Mouse (Mus musculus): ENCODE data around the gene Tigit. TPM values are rescaled to one million over a fixed set of nuclear protein-coding genes. Genes with fewer than 3 reads are reported as not detected.

The Tigit gene
- polyA plus RNA-seq, 1 experiment from 2014 or later, result not detected

GRCm38 (mm10) chr16:43700575-43700974 is 36.6 kb upstream of the Tigit start:
- Histone ChIP-seq H3K4me1 (ENCODE audit: control insufficient read depth, insufficient read depth, low read length) (no peaks in the 10 kb centered on the region), H3K9me3 (ENCODE audit: control insufficient read depth, low read length) (no peaks in the 10 kb centered on the region), H3K9ac (replicated peaks; ENCODE audit: low read length) (no peak overlapping the region), H3K36me3 (ENCODE audit: control insufficient read depth, insufficient read depth, low read length) (no peaks in the 10 kb centered on the region), H3K4me3 (replicated peaks; ENCODE audit: low read depth, low read length) (no peak overlapping the region), H3K27me3 (ENCODE audit: control insufficient read depth, insufficient read depth, low read length) (no peaks in the 10 kb centered on the region), H3K4me2 (ENCODE audit: low read length) (no peak overlapping the region), H3K27ac (replicated peaks; ENCODE audit: low read depth, low read length) (no peak overlapping the region)
- DNase-seq (no peak), ATAC-seq (ENCODE audit: low FRiP score, low TSS enrichment) (no peak)
- WGBS, result 92% methylated on average over 8 of the region's 8 CpGs

DNA sequence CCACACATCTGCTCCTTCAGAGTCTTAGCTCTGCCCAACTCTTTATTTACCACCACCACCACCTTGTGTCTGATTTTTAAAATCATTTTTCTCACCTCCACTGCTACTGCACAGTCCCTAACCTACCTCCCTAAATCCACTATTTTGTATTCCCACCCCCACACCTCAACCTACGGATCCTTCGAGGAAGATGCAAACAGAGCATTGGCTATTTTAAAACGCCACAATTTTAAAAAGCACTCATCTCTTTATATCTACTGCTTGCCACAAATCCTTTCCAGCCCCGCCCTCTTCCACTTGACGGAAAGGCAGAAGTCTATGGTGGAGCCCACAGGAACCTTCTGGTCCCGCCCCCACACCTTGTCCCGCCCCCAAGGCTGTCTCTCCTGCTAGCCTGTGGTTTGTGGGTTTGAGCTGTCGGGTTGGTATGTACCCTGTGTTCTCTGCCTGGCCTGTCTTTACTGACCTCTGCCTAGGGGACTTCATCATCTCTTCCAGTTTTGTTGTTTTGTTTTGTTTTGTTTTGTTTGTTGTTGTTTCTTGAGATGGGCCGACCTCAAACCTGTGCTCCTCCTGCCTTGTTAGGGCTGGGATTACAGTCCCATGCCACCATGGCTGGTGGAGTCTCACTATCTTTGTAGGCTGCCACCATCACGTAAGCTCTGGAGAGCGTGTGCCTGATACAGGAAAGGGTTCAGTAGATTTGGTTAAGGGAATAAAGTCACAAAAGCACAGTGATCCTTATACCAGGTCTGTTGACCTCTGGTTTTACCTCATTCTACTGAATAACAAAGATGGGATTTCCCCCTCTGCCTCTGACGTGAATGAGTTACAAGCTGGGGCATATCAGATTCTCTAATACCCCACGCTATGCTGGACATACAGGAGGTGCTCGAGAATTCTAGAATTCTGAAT is 35.0 kb upstream of the Tigit start:
- WGBS, result 85% methylated on average over 14 of the region's 14 CpGs
- no peak for DNase-seq
- no peak overlapping the region for H3K4me3 ChIP-seq (replicated peaks; ENCODE audit: low read depth, low read length)
- no peaks in the 10 kb centered on the region for H3K36me3 ChIP-seq (ENCODE audit: control insufficient read depth, insufficient read depth, low read length)
- no peak overlapping the region for H3K27ac ChIP-seq (replicated peaks; ENCODE audit: low read depth, low read length)
- H3K9ac ChIP-seq (replicated peaks; ENCODE audit: low read length), result no peak overlapping the region
- no peaks in the 10 kb centered on the region for H3K27me3 ChIP-seq (ENCODE audit: control insufficient read depth, insufficient read depth, low read length)
- H3K4me1 ChIP-seq (ENCODE audit: control insufficient read depth, insufficient read depth, low read length), result no peaks in the 10 kb centered on the region
- no peak for ATAC-seq (ENCODE audit: low FRiP score, low TSS enrichment)
- H3K4me2 ChIP-seq (ENCODE audit: low read length), result no peak overlapping the region
- H3K9me3 ChIP-seq (ENCODE audit: control insufficient read depth, low read length), result no peaks in the 10 kb centered on the region

- H3K27me3 ChIP-seq (ENCODE audit: control insufficient read depth, insufficient read depth, low read length), result no peaks in the 10 kb centered on the region
- no peak overlapping the region for H3K4me2 ChIP-seq (ENCODE audit: low read length)
- H3K4me3 ChIP-seq (replicated peaks; ENCODE audit: low read depth, low read length), result no peak overlapping the region
- no peaks in the 10 kb centered on the region for H3K36me3 ChIP-seq (ENCODE audit: control insufficient read depth, insufficient read depth, low read length)
- no peaks in the 10 kb centered on the region for H3K9me3 ChIP-seq (ENCODE audit: control insufficient read depth, low read length)
- no peak overlapping the region for H3K9ac ChIP-seq (replicated peaks; ENCODE audit: low read length)
- 91% methylated on average over 7 of the region's 7 CpGs for WGBS
- DNase-seq (no peak), ATAC-seq (ENCODE audit: low FRiP score, low TSS enrichment) (no peak)
- no peaks in the 10 kb centered on the region for H3K4me1 ChIP-seq (ENCODE audit: control insufficient read depth, insufficient read depth, low read length)
- no peak overlapping the region for H3K27ac ChIP-seq (replicated peaks; ENCODE audit: low read depth, low read length)
These were observed 33.8 kb upstream of the Tigit start for GRCm38 (mm10) chr16:43697772-43698171.

DNA sequence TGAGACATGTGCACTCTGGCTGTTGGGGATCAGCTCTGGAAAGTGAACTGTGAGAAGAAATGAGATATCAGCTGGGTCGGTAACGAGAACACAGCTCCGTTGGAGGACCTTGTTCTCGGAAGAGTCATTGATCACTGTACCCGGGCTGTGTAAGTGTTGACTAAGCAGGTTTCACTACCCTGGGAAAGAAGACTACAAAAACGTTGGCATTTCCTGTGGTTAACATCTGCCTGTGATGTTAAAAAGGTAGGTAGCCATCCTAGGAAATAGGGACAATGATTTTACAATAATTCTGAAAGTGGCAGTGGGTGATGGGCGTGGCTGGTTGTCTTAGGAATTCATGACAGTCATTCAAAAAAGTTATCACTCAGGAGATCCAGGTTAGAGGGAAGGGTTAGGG is 31.9 kb upstream of the Tigit start:
- Histone ChIP-seq H3K4me2 (ENCODE audit: low read length) (no peak overlapping the region), H3K27ac (replicated peaks; ENCODE audit: low read depth, low read length) (no peak overlapping the region), H3K9ac (replicated peaks; ENCODE audit: low read length) (no peak overlapping the region), H3K27me3 (ENCODE audit: control insufficient read depth, insufficient read depth, low read length) (no peaks in the 10 kb centered on the region), H3K9me3 (ENCODE audit: control insufficient read depth, low read length) (no peaks in the 10 kb centered on the region), H3K4me1 (ENCODE audit: control insufficient read depth, insufficient read depth, low read length) (no peaks in the 10 kb centered on the region), H3K4me3 (replicated peaks; ENCODE audit: low read depth, low read length) (no peak overlapping the region), H3K36me3 (ENCODE audit: control insufficient read depth, insufficient read depth, low read length) (no peaks in the 10 kb centered on the region)
- 86% methylated on average over 7 of the region's 7 CpGs for WGBS
- DNase-seq, result no peak
- ATAC-seq (ENCODE audit: low FRiP score, low TSS enrichment), result no peak

- no peak overlapping the region for H3K27ac ChIP-seq (replicated peaks; ENCODE audit: low read depth, low read length)
- H3K36me3 ChIP-seq (ENCODE audit: control insufficient read depth, insufficient read depth, low read length), result no peaks in the 10 kb centered on the region
- DNase-seq (no peak), ATAC-seq (ENCODE audit: low FRiP score, low TSS enrichment) (no peak)
- no peak overlapping the region for H3K4me2 ChIP-seq (ENCODE audit: low read length)
- H3K27me3 ChIP-seq (ENCODE audit: control insufficient read depth, insufficient read depth, low read length), result no peaks in the 10 kb centered on the region
- 95% methylated on average over 11 of the region's 11 CpGs for WGBS
- no peaks in the 10 kb centered on the region for H3K9me3 ChIP-seq (ENCODE audit: control insufficient read depth, low read length)
- H3K4me3 ChIP-seq (replicated peaks; ENCODE audit: low read depth, low read length), result no peak overlapping the region
- no peak overlapping the region for H3K9ac ChIP-seq (replicated peaks; ENCODE audit: low read length)
- H3K4me1 ChIP-seq (ENCODE audit: control insufficient read depth, insufficient read depth, low read length), result no peaks in the 10 kb centered on the region
These were observed 30.2 kb upstream of the Tigit start for GRCm38 (mm10) chr16:43694104-43694503.

- Histone ChIP-seq H3K9me3 (ENCODE audit: control insufficient read depth, low read length) (no peaks in the 10 kb centered on the region), H3K27me3 (ENCODE audit: control insufficient read depth, insufficient read depth, low read length) (no peaks in the 10 kb centered on the region), H3K4me3 (replicated peaks; ENCODE audit: low read depth, low read length) (no peak overlapping the region), H3K9ac (replicated peaks; ENCODE audit: low read length) (no peak overlapping the region), H3K4me1 (ENCODE audit: control insufficient read depth, insufficient read depth, low read length) (no peaks in the 10 kb centered on the region), H3K36me3 (ENCODE audit: control insufficient read depth, insufficient read depth, low read length) (no peaks in the 10 kb centered on the region), H3K4me2 (ENCODE audit: low read length) (no peak overlapping the region), H3K27ac (replicated peaks; ENCODE audit: low read depth, low read length) (no peak overlapping the region)
- ATAC-seq (ENCODE audit: low FRiP score, low TSS enrichment) (no peak), DNase-seq (no peak)
- 97% methylated on average over 4 of the region's 4 CpGs for WGBS
These were observed 28.7 kb upstream of the Tigit start for GRCm38 (mm10) chr16:43692611-43693010.

GRCm38 (mm10) chr16:43691741-43692140 is 27.8 kb upstream of the Tigit start:
- H3K27me3 ChIP-seq (ENCODE audit: control insufficient read depth, insufficient read depth, low read length), result no peaks in the 10 kb centered on the region
- no peaks in the 10 kb centered on the region for H3K36me3 ChIP-seq (ENCODE audit: control insufficient read depth, insufficient read depth, low read length)
- no peak overlapping the region for H3K4me3 ChIP-seq (replicated peaks; ENCODE audit: low read depth, low read length)
- ATAC-seq (ENCODE audit: low FRiP score, low TSS enrichment) (no peak), DNase-seq (no peak)
- 99% methylated on average over 5 of the region's 5 CpGs for WGBS
- H3K9me3 ChIP-seq (ENCODE audit: control insufficient read depth, low read length), result no peaks in the 10 kb centered on the region
- no peak overlapping the region for H3K4me2 ChIP-seq (ENCODE audit: low read length)
- no peaks in the 10 kb centered on the region for H3K4me1 ChIP-seq (ENCODE audit: control insufficient read depth, insufficient read depth, low read length)
- H3K27ac ChIP-seq (replicated peaks; ENCODE audit: low read depth, low read length), result no peak overlapping the region
- H3K9ac ChIP-seq (replicated peaks; ENCODE audit: low read length), result no peak overlapping the region

- H3K9ac ChIP-seq (replicated peaks; ENCODE audit: low read length), result no peak overlapping the region
- H3K27me3 ChIP-seq (ENCODE audit: control insufficient read depth, insufficient read depth, low read length), result no peaks in the 10 kb centered on the region
- H3K4me1 ChIP-seq (ENCODE audit: control insufficient read depth, insufficient read depth, low read length), result no peaks in the 10 kb centered on the region
- 88% methylated on average over 2 of the region's 2 CpGs for WGBS
- H3K4me2 ChIP-seq (ENCODE audit: low read length), result no peak overlapping the region
- ATAC-seq (ENCODE audit: low FRiP score, low TSS enrichment) (no peak), DNase-seq (no peak)
- H3K9me3 ChIP-seq (ENCODE audit: control insufficient read depth, low read length), result no peaks in the 10 kb centered on the region
- H3K4me3 ChIP-seq (replicated peaks; ENCODE audit: low read depth, low read length), result no peak overlapping the region
- no peaks in the 10 kb centered on the region for H3K36me3 ChIP-seq (ENCODE audit: control insufficient read depth, insufficient read depth, low read length)
- no peak overlapping the region for H3K27ac ChIP-seq (replicated peaks; ENCODE audit: low read depth, low read length)
These were observed 27.0 kb upstream of the Tigit start for GRCm38 (mm10) chr16:43690912-43691311.

DNA sequence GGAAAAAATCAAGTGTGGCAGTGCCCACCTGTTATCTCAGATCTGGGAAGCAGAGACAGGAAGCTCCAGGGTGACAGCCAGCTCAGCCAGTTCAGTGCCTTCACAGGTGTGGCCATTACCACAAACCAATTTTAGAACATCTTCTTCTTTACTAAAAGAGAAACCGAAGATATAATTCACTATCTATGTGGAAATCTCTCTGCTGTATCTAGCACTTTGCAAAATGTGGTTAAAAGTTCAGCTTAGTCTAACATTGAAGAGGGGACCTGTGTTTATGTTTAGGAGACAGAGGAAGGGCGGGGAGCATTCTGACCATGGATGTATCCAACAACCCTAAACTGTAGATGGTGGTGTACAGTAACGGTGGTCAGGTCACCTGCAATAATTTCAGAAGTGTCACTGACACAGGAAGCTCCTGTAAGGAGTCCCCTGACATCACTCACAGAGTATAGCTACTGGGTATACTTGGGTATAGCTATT is 26.3 kb upstream of the Tigit start:
- no peak for DNase-seq
- no peak overlapping the region for H3K9ac ChIP-seq (replicated peaks; ENCODE audit: low read length)
- no peak for ATAC-seq (ENCODE audit: low FRiP score, low TSS enrichment)
- H3K4me3 ChIP-seq (replicated peaks; ENCODE audit: low read depth, low read length), result no peak overlapping the region
- H3K27ac ChIP-seq (replicated peaks; ENCODE audit: low read depth, low read length), result no peak overlapping the region
- no peaks in the 10 kb centered on the region for H3K36me3 ChIP-seq (ENCODE audit: control insufficient read depth, insufficient read depth, low read length)
- no peaks in the 10 kb centered on the region for H3K4me1 ChIP-seq (ENCODE audit: control insufficient read depth, insufficient read depth, low read length)
- H3K4me2 ChIP-seq (ENCODE audit: low read length), result no peak overlapping the region
- 97% methylated on average over 3 of the region's 3 CpGs for WGBS
- no peaks in the 10 kb centered on the region for H3K27me3 ChIP-seq (ENCODE audit: control insufficient read depth, insufficient read depth, low read length)
- no peaks in the 10 kb centered on the region for H3K9me3 ChIP-seq (ENCODE audit: control insufficient read depth, low read length)

Data from midbrain, embryonic 14.5 days (tissue).